Mouse (Mus musculus): ENCODE measurements around the gene Abhd14b. TPM values are rescaled to one million over a fixed set of nuclear protein-coding genes. Genes with fewer than 3 reads are reported as not detected.

Gene Abhd14b
- total RNA-seq, 2 experiments from 2014 or later = 4.5 to 5.0 TPM

DNA sequence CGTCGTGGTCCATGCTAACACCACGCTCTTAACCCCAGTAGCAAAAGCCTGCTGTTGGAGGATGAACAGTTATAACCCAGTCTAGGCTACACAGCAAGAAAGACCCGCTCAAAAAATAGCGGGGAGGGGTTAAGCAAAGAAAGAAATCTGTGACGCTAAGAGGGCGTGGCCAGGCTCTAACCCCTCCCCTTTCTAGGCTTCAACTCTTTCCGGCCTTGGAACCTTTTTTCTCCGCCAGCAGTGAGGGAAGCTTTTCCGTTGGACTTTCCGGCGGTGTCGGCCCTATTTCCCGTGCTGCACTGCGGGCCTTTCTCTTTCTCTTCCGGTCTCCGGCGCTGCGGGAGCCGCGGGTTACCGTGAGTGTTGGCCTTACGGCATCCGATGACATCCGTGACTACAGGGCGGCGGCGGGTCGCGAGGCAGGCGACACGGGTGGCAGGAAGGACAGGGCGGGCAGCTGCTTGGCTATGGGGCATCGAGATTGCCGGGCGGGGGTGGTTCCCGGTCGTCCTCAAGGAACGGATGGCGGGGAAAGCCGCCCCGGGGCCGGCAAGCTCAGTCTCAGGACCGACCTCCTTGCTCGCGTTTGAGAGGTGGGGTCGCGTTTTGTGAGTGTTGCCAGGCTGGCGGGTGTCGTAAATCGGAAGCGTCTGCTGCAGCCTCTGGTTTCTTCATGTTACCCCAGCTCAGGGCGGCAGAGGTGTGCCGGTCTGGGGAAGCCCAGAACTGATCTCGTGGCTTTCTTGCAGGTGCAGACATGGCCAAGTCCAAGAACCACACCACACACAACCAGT lies 17.8 kb upstream of the Abhd14b start, which contains the start of gene Rpl29:
Gene Rpl29 (plus strand): TSS at position 234 of the 794 bp plus-strand sequence.
- DNase-seq = peak; percentile 97

DNA sequence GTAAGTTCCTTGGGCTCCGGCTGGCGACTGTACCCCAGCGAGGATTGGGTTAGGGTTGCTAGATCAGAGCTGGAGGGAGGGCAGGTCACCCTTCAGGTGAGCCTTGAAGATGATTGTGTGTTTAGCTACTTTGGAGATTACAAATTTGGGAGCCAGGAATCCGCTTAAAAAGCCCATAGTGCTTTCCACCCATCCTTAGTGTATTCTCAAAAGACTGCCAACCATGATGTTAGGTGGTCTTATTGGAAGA lies 17.3 kb upstream of the Abhd14b start:
- DNase-seq = no peak

DNA sequence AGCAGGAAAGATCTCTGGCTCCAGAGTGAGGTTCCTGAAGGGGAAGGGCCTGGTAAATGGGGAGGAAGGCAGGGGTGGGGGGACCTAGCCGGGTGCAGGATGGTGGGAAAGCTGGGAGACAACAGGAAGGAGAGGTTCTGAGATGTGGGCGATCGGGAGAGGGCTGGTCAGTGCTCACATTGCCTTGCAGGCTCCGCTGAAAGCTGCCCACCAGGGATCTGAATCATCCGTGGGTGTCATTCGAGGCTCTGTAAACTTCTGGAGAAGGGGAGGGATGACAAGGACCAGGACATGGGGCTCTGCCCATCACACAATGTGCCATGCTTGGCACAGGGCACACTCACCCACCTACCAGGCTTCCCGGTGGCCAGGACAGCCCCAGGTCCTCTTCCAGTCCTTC lies 13.9 kb upstream of the Abhd14b start:
- DNase-seq = no peak

DNA sequence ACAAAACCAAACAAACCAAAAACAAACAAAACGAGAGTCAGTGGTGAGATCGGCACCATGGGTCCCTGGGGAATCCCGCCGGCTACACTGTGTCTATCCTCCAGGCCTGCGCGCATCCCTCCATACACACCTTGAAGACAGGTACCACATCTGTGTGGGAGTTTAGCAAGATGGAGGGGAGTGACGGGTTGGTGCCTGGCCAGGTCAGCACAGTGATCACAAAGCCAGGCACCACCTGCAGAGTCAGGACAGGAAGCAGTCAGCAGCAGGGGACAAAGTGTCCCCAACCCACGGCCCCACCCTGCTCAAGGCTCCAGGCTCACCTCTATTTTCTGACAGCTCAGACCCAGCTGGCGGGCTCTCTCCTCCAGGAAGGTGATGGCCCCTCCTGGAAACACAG lies 10.7 kb upstream of the Abhd14b start:
- no peak for DNase-seq

DNA sequence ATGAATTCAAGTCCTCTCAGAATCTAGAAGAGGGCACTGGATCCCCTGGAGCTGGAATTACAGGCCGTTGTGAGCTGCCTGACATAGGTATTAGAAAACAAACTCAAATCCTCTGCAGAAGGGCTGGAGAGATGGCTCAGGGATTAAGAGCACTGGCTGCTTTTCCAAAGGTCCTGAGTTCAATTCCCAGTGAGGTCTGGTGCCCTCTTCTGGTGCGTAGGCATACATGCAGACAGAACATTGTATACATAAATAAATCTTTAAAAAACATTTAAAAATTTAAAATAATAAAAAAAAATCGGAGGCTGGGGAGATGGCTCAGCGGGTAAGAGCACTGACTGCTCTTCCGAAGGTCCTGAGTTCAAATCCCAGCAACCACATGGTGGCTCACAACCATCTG lies 4.6 kb upstream of the Abhd14b start:
- no peak for DNase-seq

DNA sequence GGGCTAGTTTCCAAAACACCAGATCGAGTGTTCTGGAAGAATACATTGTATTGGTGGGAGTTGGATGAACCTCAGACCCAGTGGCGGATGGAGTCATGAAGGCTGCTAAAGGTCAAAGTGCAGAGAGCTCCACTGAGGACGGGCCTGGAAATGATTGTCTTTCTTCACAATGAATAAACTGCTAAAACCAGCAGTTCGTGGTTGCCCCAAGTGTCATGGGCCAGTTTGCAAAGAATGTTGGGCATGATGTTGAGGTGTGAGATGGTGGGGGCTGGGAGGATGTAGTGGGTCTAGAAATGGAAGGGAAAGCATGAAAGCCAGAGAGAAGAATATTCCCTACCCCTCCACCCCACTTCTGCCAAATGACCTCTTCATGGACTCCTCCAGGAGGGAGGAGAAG lies 2.4 kb upstream of the Abhd14b start:
- no peak for DNase-seq

DNA sequence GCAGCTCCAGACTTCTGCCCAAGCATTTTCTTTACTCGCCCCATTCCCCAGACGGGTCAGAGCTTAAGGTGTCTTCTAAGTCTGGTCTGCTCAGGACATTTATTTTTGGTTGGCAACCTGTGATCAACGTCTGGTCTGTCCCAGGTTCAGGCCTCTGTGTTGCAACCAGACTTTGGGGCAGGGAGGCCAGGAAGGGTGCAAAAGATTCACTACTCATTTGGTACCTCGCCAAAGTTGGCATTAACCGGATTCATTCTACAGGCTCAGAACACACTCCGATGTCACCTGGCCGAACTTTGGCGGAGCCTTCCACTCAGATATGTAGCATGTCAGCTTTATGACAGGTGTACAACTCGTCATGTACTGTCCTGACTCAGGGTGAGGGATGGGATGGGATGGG lies 692 bp downstream of the Abhd14b start:
- DNase-seq = no peak

DNA sequence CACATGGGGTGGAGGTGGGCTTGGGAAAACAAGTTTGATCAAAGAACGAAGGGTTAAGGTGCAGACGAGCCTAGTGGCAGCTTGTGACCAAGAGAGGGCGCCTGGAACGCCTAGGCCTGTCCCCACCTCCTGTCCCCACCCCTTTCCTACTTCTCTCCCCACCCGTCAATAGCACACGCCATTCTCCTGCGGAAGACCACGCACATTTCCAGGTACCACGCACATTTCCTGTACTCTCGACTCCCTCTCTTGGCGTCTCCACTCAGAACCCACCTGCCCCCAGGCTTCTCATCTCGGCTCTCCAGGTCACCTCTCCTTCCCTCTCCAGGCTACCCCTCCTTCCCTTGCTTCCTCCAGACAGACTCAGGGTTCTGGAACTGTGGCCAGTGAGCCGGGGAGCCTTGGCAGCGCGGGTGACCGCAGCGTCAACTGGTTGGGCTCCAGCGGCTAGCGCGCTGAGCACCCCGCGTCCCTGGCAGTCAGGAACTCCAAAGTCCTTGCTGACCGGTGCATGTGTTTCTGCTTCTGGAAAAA lies 1.3 kb downstream of the Abhd14b start:
- peak; percentile 81 for DNase-seq

DNA sequence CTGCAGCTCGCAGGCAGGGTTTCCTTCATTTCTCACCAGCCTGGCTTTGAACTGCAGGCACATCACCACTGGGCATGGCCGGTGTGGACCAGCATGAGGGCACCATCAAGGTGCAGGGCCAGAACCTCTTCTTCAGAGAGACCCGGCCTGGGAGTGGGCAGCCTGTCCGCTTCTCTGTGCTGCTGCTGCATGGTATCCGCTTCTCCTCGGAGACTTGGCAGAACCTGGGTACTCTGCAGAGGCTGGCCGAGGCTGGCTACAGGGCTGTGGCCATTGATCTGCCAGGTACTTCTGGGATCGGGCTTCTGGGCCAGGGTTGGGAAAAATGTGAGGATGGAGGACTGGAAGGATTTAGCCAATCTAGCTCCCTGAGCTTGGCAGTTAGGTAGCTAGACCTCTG lies 2.7 kb downstream of the Abhd14b start:
- DNase-seq = no peak

DNA sequence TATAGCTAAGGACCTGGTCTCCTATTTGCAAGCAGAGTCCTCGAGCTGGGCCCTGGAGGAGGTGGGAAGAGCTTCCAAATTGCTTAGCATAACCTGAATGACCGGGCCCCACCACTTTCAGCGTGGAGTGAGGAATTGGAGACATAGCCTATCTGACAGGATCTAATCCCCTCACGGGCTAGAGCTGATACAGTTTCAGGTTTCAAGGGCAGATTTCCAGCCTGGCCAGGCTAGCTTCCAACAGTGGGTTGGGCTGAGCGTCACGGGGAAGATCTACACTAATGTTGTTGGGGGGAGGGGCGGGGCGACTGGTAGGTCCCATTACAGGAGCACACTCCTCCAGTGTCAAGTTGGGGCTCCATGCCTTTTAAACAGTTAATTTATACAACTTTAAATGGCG lies 3.4 kb downstream of the Abhd14b start:
- DNase-seq = peak; percentile 69

DNA sequence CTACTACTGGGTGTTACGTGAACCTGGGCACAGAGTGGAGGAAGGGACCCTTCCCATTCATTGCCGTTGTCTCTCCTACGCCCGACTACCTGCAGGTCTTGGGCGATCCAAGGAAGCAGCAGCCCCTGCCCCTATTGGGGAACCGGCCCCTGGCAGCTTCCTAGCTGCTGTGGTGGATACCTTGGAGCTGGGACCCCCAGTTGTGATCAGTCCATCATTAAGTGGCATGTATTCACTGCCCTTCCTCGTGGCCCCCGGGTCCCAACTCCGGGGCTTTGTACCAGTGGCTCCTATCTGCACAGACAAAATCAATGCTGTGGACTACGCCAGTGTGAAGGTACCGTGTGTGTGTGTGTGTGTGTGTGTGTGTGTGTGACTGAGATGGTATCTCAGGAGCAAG lies 4.0 kb downstream of the Abhd14b start:
- no peak for DNase-seq

DNA sequence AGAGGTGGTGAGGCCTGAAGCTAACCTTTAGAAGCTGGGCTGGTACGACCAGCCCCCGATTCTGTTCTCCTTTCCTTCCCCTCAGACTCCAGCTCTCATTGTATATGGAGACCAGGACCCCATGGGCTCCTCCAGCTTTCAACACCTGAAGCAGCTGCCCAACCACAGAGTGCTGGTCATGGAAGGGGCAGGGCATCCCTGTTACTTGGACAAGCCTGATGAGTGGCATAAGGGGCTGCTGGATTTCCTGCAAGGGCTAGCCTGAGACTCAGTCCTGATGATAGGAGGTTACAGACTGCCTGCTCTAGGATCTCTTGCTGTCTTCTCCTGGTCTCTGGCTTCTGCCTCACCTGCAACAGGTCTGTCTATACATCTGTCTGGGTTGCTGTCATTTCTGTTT lies 4.6 kb downstream of the Abhd14b start:
- no peak for DNase-seq

DNA sequence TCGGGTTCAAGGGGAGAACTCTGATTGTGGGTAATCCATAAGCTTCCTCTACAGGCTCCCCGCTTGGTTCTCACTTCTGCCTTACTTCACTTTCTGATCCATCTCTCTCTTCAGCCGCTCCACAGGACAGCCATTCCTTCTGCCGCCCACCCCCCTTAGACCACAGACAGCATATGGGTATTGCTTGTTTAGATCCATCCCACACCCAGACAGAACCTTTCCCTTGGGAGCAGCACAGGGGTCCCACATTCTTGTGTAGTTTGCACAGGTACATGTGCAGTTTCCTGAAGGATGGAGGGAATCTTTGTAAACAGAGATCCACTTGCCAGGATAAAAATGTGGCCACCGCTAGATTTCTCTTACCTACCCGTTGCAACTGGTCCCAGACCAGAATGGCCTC lies 5.1 kb downstream of the Abhd14b start:
- DNase-seq = no peak

DNA sequence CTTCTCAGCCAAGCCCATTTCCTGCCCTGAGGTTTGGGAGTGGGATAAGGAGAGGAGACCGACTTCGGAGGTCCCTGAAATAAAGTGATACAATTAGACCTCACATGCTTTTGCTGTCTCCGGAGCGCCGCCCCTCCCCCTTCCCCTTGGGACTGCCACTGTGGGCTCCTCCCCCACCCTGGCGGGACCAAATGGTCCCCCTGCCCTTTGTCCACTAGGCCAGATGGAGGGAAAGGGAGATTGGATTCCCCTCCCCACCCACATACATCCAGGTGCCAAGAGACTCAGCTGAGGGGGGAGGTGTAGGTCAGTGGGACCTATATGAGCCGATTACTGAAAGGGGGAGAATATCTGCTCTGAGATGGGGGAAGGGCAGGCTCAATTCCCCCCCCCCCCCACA lies 5.6 kb downstream of the Abhd14b start:
- DNase-seq = peak; percentile 67

DNA sequence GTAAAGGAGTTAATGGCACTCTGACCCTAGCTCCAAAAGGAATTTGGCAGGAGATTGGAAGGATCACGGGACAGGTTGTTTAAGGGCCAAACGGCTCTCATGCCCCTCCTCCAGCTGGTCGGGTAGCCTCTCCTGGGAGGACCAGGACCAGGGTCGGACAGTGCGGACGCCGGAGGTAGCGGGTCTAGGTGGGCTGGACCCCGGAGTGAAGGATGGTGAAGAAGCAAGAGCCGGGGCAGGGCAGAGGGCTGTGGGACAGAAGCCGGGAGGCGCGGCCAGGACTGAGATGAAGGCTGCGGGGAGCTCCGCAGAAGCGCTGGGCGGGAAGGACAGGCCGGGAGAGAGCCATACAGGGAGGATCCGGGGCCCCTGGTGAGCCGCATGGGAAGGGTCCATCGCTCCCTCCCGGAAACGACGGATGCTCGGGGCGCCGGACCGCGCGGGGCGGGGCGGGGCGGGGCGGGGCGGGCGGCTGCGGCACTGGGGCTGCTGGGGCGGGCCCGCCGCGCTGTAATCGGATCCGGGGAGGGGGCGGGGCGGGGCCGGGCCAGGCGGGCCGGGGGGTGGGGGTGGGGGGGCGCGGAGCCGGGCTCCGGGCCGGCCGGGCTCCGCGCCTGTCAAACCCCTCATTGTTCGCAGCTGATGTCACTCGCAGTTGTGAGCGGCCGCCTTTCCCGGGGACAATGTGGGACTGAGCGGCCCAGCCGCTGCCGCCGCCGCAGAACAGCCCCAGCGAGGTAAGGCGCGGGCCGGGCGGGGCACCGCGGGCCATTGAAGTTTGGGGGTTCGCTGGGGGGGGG lies 6.2 kb downstream of the Abhd14b start, which contains the start of gene Pcbp4:
Gene Pcbp4 (plus strand): TSS at position 21 of the 800 bp plus-strand sequence.
- DNase-seq = peak; percentile 76

DNA sequence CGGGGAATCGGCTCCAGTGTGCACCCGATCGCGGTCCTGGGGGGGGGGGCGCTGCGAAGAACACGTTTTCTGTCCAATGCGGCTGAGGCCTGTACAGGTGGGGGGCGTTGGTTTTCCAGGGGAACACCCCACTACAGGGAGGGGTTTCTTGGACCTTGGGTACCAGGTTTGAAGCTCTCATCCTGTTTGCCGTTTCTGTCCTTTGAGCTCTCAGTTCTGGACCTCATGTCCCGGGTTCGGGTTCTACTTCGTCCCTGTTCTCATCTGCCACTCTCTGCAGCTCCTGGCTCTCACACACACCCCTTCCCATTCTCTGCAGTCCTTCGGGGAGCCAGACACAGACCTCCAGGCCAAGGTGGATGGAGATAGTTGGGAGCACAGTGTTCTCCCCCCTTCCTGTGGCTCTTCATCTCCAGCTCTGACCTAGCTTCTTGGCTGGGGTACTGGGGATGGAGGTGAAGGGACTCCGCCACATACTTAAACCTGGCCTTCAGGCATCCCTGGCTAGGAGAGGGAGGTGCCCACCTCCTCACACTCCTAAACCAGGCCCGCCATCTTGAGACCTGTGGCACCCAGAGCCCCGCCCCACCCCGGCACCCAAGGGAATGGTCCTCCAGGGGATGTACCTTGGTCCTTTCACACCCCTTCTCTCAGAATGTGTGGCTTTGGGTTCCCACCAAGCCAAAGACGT lies 7.0 kb downstream of the Abhd14b start:
- peak; percentile 39 for DNase-seq

DNA sequence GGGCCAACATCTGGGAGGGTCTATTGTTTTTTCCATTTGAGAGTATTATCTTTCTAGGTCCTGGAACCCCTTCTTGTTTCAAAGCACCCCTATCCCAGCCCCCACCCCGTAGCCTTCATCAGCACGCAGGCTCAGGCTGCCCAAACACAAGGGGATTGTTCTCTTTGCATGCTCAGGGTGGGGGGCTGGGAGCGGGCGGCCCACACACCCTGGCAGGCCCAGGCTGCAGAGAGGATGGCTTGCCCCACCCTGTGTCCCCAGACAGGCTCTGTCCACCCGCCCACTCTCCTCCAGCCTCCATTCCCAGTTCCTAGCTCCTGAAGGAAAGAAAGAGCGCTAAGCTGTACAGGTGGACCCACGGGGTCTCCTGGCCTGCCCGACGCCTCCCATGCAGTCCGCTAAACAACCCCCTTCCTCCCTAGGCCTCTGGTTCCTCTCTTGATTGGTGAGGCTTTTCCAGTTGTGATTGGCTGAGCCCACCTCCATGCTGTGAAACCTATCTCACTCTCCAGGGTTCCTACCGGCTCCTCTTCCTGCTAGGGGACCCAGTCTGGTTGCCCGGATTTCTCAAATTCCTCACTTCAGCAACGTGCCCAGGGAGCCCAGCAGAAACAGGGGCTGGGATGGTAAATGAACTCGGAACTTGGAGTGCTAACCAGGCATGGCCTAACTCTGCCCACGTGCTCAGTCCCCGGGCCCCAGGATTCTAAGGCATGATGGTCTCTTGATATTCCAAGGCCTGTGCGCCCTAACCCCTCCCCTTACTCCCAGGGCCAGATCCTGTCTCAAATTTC lies 7.8 kb downstream of the Abhd14b start:
- DNase-seq = no peak

DNA sequence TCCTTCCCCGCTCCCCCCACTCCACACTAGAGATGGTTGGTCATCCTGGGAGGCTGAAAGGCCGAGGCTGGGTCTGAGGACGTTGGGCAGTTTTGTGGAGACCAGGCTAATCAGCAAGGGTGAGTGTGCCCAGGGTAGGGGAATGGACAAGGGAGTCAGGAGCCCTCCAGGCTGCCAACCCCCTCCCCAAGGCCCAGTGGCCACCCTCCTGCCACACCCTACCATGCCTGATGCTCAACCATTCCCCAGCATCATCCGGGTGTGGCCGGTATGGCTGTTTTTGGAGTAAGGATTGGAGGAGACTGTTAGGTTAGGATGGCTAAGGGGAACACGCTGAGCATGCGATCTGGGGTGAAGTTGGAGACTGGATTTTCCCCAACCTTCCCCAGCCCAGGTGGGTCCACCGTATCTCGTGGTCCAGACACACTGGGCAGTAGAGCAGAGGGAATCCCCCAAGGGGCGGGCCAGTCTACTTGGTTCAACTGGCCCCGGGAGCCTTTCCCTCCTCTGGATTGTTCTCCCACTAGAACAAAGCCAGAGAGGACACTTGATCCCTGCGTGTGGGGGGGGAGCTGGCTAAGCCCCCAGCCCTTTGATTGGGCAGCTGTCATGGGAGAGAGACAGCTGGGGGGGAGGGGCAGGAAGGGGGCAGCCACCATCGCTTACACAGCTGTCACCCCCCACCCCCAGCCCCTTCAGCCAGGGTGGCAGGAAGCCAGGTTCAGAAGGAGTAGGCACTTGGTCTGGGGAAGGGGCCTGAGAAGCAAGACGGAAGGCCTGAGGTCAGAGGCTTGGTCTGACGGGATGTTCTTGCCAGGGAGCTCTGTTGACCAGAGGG lies 9.3 kb downstream of the Abhd14b start:
- peak; percentile 40 for DNase-seq

DNA sequence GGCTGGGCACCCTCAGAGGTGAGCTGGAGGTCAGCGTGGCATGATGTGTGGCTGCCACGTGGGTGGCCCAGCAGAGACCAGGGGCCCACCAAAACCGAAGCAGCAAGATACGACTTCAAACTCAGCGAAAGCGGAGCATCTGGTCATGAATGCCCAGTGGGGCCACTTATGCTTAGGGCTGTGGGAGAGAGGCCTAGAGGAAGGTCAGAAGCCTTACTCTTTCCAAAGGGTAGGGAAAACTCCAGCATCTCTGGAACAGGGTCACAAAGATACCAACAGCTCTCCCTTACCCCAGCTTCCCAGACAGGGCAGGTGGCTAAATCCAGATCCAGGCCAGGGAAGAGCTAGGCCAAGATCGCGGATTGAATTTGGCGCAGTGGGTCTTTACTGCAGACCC lies 9.9 kb downstream of the Abhd14b start:
- DNase-seq = no peak

DNA sequence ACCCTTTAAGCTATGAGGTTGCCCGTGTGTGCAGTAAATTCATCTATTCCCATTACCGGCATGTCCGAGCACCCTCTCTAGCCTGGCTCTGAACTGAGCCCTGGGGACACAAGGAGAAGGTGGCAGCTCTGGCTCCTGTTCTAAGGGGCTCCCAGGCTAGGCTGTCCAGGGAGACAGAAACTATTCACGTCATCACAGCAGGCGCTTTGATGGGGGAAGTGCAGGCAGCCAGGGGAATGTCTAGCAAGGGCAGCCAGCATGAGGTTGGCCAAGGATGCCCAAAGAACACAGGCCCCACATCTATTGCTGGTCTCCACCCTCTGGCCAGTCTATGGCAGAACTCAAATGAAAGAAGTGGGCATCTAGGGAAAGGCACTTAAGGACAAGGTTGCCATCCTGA lies 10.7 kb downstream of the Abhd14b start:
- DNase-seq = peak; percentile 44

DNA sequence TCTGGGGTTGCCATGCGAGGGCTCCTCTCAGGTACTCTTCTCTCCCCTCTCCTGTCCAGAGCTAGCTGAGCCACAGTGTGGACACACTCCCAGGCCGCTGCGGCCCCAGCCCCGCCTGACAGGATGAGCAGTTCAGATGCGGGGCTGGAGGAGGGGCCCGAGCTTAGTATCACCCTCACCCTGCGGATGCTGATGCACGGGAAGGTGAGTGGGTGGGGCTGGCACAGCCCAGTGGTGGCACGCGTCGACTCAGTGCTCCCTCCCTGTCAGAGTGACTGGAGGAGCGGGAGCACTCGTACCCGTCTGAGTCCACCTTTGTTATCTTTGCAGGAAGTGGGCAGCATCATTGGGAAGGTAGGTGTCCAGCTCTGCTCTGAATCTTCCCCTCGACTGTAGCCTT lies 12.7 kb downstream of the Abhd14b start:
- no peak for DNase-seq
